Mouse (Mus musculus) liver, postnatal 0 days (tissue): Measurements from ENCODE around the gene Nmnat2. TPM values are rescaled to one million over a fixed set of nuclear protein-coding genes. Genes with fewer than 3 reads are reported as not detected.

Source experiments
- ATAC-seq: fragments of 200-750 bp; cut with Nextera tagmentation; 2 replicates; pipeline ENCODE4 v1.8.0; 2017; ENCODE audit warnings: mild to moderate bottlenecking, moderate library complexity
- DNase-seq: peaks from one replicate; pipeline ENCODE4 v3.0.0-alpha.2; 2016
- H3K27ac ChIP-seq: fragments of 300-500 bp; sonication (generic); 2 replicates; pipeline ENCODE4 v1.5.1; 2014; ENCODE audit warnings: antibody characterized with exemption, moderate library complexity, mild to moderate bottlenecking, low read depth
- H3K27me3 ChIP-seq: fragments of 300-500 bp; sonication (generic); 2 replicates; pipeline ENCODE4 v1.6.1; 2014; ENCODE audit warnings: low read length, control low read depth, mixed read lengths; ENCODE audit not compliant: insufficient read depth
- H3K36me3 ChIP-seq: fragments of 300-500 bp; sonication (generic); replicated peaks from 2 replicates; pipeline ENCODE4 v1.6.1; 2014; ENCODE audit warnings: mild to moderate bottlenecking, control low read depth, low read length, moderate library complexity, mixed read lengths; ENCODE audit not compliant: insufficient read depth
- H3K4me1 ChIP-seq: fragments of 300-500 bp; sonication (generic); 2 replicates; pipeline ENCODE4 v1.6.1; 2014; ENCODE audit warnings: antibody characterized with exemption, mild to moderate bottlenecking, control low read depth; ENCODE audit not compliant: insufficient read depth
- H3K4me2 ChIP-seq: fragments of 300-500 bp; sonication (generic); 2 replicates; pipeline ENCODE4 v1.6.1; 2014; ENCODE audit warnings: low read depth, mild to moderate bottlenecking, low read length, moderate library complexity, mixed read lengths
- H3K4me3 ChIP-seq: fragments of 300-500 bp; sonication (generic); 2 replicates; pipeline ENCODE4 v1.5.1; 2014; ENCODE audit warnings: low read depth, low read length
- H3K9ac ChIP-seq: fragments of 300-500 bp; sonication (generic); replicated peaks from 2 replicates; pipeline ENCODE4 v1.6.1; 2014; ENCODE audit warnings: mild to moderate bottlenecking, moderate library complexity
- H3K9me3 ChIP-seq: fragments of 300-500 bp; sonication (generic); 2 replicates; pipeline ENCODE4 v1.6.1; 2016; ENCODE audit warnings: mild to moderate bottlenecking, control low read depth, low read length, mixed read lengths
- CTCF ChIP-seq: sonication (generic); IDR thresholded peaks from 2 replicates; pipeline ENCODE4 v1.5.1; 2016; ENCODE audit warnings: antibody characterized with exemption, low read depth
- EP300 ChIP-seq: IDR thresholded peaks from 2 replicates; pipeline ENCODE4 v1.6.1; 2016; ENCODE audit warnings: antibody characterized with exemption, low read depth, mild to moderate bottlenecking
- WGBS: fragments of 180-500 bp; shearing (Covaris S2); extraction: QIAGEN DNeasy Blood & Tissue Kit; methylation state at CpG from one replicate; pipeline ENCODE4 v1.1.7; 2014; ENCODE audit not compliant: insufficient replicate concordance; 5-methylcytosine and 5-hydroxymethylcytosine counted together
- polyA plus RNA-seq: library from polyadenylated mRNA; unstranded; fragments of >200 nt; fragmentation: Nextera tagmentation; extraction: Ambion mirVana; gene quantifications from 2 replicates; pipeline ENCODE4 v1.2.1, GENCODE M21; 2015

Gene Nmnat2
- polyA plus RNA-seq, 1 experiment from 2014 or later, result 0.09 TPM

- Histone ChIP-seq H3K4me2 (no peak overlapping the region), H3K27ac (no peak overlapping the region)
Measured at GRCm38 (mm10) chr1:153133865-153134781, 179.3 kb downstream of the Nmnat2 start.

GRCm38 (mm10) chr1:153136647-153137046 is 181.9 kb downstream of the Nmnat2 start:
- H3K4me2 ChIP-seq, result no peak overlapping the region
- H3K4me3 ChIP-seq, result no peak overlapping the region
- no peaks in the 10 kb centered on the region for H3K9me3 ChIP-seq
- no peak overlapping the region for H3K27ac ChIP-seq
- no peak for DNase-seq
- no peak overlapping the region for H3K9ac ChIP-seq
- ATAC-seq, result no peak
- no peaks in the 10 kb centered on the region for H3K27me3 ChIP-seq
- 73% methylated on average over 13 of the region's 13 CpGs for WGBS
- H3K4me1 ChIP-seq, result no peaks in the 10 kb centered on the region
- TF ChIP-seq CTCF, result no peak
- no peak for TF ChIP-seq EP300
- H3K36me3 ChIP-seq, result no peaks in the 10 kb centered on the region

More at GRCm38 (mm10) chr1:153133865-153134781, 179.3 kb downstream of the Nmnat2 start:
- no peaks in the 10 kb centered on the region for H3K4me1 ChIP-seq
- 49% methylated on average over 9 of the region's 9 CpGs for WGBS
- no peak for ATAC-seq
- no peak overlapping the region for H3K4me3 ChIP-seq
- H3K36me3 ChIP-seq, result no peaks in the 10 kb centered on the region
- TF ChIP-seq EP300 (no peak), CTCF (no peak)
- DNase-seq, result no peak
- H3K27me3 ChIP-seq, result no peaks in the 10 kb centered on the region
- H3K9me3 ChIP-seq, result no peaks in the 10 kb centered on the region
- H3K9ac ChIP-seq, result no peak overlapping the region

GRCm38 (mm10) chr1:153138486-153138885 is 183.7 kb downstream of the Nmnat2 start:
- Histone ChIP-seq H3K4me2 (no peak overlapping the region), H3K27ac (no peak overlapping the region), H3K36me3 (no peaks in the 10 kb centered on the region), H3K4me1 (no peaks in the 10 kb centered on the region), H3K27me3 (no peaks in the 10 kb centered on the region), H3K4me3 (no peak overlapping the region), H3K9me3 (no peaks in the 10 kb centered on the region), H3K9ac (no peak overlapping the region)
- 68% methylated on average over 5 of the region's 5 CpGs for WGBS
- TF ChIP-seq EP300 (no peak), CTCF (no peak)
- no peak for DNase-seq
- ATAC-seq, result no peak

GRCm38 (mm10) chr1:153139635-153140034 is 184.8 kb downstream of the Nmnat2 start:
- ATAC-seq (no peak), DNase-seq (no peak)
- H3K9ac ChIP-seq, result no peak overlapping the region
- H3K4me2 ChIP-seq, result no peak overlapping the region
- no peaks in the 10 kb centered on the region for H3K27me3 ChIP-seq
- H3K9me3 ChIP-seq, result no peaks in the 10 kb centered on the region
- H3K36me3 ChIP-seq, result no peaks in the 10 kb centered on the region
- H3K4me3 ChIP-seq, result no peak overlapping the region
- TF ChIP-seq EP300, result no peak
- no peak overlapping the region for H3K27ac ChIP-seq
- no peaks in the 10 kb centered on the region for H3K4me1 ChIP-seq
- WGBS, result 65% methylated on average over 7 of the region's 7 CpGs

- WGBS, result 73% methylated on average over 11 of the region's 11 CpGs
- no peaks in the 10 kb centered on the region for H3K9me3 ChIP-seq
- no peak overlapping the region for H3K4me2 ChIP-seq
- no peak for ATAC-seq
- no peak for DNase-seq
- TF ChIP-seq EP300, result no peak
- no peaks in the 10 kb centered on the region for H3K4me1 ChIP-seq
- no peak overlapping the region for H3K9ac ChIP-seq
- no peaks in the 10 kb centered on the region for H3K27me3 ChIP-seq
- no peak overlapping the region for H3K4me3 ChIP-seq
- H3K36me3 ChIP-seq, result no peaks in the 10 kb centered on the region
- no peak overlapping the region for H3K27ac ChIP-seq
Measured at GRCm38 (mm10) chr1:153140265-153140664, 185.5 kb downstream of the Nmnat2 start.

GRCm38 (mm10) chr1:153140747-153141228 is 186.0 kb downstream of the Nmnat2 start:
- no peaks in the 10 kb centered on the region for H3K4me1 ChIP-seq
- no peaks in the 10 kb centered on the region for H3K36me3 ChIP-seq
- TF ChIP-seq CTCF, result no peak
- TF ChIP-seq EP300, result no peak
- no peak overlapping the region for H3K9ac ChIP-seq
- no peak overlapping the region for H3K4me2 ChIP-seq
- no peak overlapping the region for H3K27ac ChIP-seq
- no peaks in the 10 kb centered on the region for H3K27me3 ChIP-seq
- WGBS, result 8% methylated on average over 8 of the region's 8 CpGs
- ATAC-seq (no peak), DNase-seq (no peak)
- H3K9me3 ChIP-seq, result no peaks in the 10 kb centered on the region
- no peak overlapping the region for H3K4me3 ChIP-seq
